Mouse (Mus musculus): ENCODE results near the gene Ffar4. TPM values are rescaled to one million over a fixed set of nuclear protein-coding genes. Genes with fewer than 3 reads are reported as not detected.

Ffar4 gene
- polyA plus RNA-seq, 1 experiment, result 10.7 TPM

- TF ChIP-seq POLR2A (IDR thresholded peaks at IDR 0.05; ENCODE audit: control insufficient read depth, extremely low read depth, insufficient read depth, low read length, poor library complexity) (no peak), CTCF (IDR thresholded peaks at IDR 0.05; ENCODE audit: borderline replicate concordance, control insufficient read depth, extremely low read depth, insufficient read depth, low read length, poor library complexity) (no peak)
- no peak for DNase-seq
- Histone ChIP-seq H3K4me1 (replicated peaks; ENCODE audit: control insufficient read depth, insufficient read depth, low read length) (no peaks in the 10 kb centered on the region), H3K27me3 (ENCODE audit: control insufficient read depth, insufficient read depth, low read length) (no peaks in the 10 kb centered on the region), H3K27ac (ENCODE audit: control insufficient read depth, insufficient read depth, low read length) (no peak within 1 kb of the TSS), H3K4me3 (ENCODE audit: control insufficient read depth, insufficient read depth, low read length) (no peak within 1 kb of the TSS), H3K36me3 (ENCODE audit: control insufficient read depth, insufficient read depth, low read length) (no peaks in the 10 kb centered on the region)
- 85% methylated on average over 6 of the region's 6 CpGs for WGBS
Observed at GRCm38 (mm10) chr19:38132481-38132880, 35.6 kb downstream of the Ffar4 start, which contains the start of gene Pde6c. Gene Pde6c (plus strand): TSS chr19:38132781.

GRCm38 (mm10) chr19:38133986-38134385 lies 37.1 kb downstream of the Ffar4 start:
- no peaks in the 10 kb centered on the region for H3K4me1 ChIP-seq (replicated peaks; ENCODE audit: control insufficient read depth, insufficient read depth, low read length)
- H3K36me3 ChIP-seq (ENCODE audit: control insufficient read depth, insufficient read depth, low read length), result no peaks in the 10 kb centered on the region
- no peaks in the 10 kb centered on the region for H3K27me3 ChIP-seq (ENCODE audit: control insufficient read depth, insufficient read depth, low read length)
- 86% methylated on average over 11 of the region's 11 CpGs for WGBS
- TF ChIP-seq POLR2A (IDR thresholded peaks at IDR 0.05; ENCODE audit: control insufficient read depth, extremely low read depth, insufficient read depth, low read length, poor library complexity), result no peak
- no peak for TF ChIP-seq CTCF (IDR thresholded peaks at IDR 0.05; ENCODE audit: borderline replicate concordance, control insufficient read depth, extremely low read depth, insufficient read depth, low read length, poor library complexity)
- H3K4me3 ChIP-seq (ENCODE audit: control insufficient read depth, insufficient read depth, low read length), result no peak overlapping the region
- H3K27ac ChIP-seq (ENCODE audit: control insufficient read depth, insufficient read depth, low read length), result no peak overlapping the region
- DNase-seq, result no peak

DNA sequence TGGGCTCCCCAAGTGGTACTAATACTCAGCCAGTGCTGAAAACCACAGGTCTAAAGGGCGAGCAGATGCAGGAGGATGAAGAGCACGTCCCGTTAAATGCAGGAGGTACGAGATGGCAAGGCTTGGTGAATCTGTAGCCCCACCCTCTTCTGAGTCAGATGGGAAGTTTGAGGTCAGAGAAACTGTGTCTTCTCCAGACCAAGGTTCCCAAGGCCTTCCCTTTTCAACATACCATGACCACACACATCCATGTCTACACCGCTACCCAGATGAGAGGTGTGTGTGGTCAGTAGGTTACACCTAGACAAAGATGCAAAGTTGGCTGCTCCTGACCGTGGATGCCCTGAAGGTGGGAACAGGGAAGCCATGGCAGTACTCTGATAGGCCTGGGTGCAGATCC lies 37.9 kb downstream of the Ffar4 start:
- no peak for DNase-seq
- Histone ChIP-seq H3K4me3 (ENCODE audit: control insufficient read depth, insufficient read depth, low read length) (no peak overlapping the region), H3K4me1 (replicated peaks; ENCODE audit: control insufficient read depth, insufficient read depth, low read length) (no peaks in the 10 kb centered on the region), H3K27ac (ENCODE audit: control insufficient read depth, insufficient read depth, low read length) (no peak overlapping the region), H3K27me3 (ENCODE audit: control insufficient read depth, insufficient read depth, low read length) (no peaks in the 10 kb centered on the region), H3K36me3 (ENCODE audit: control insufficient read depth, insufficient read depth, low read length) (no peaks in the 10 kb centered on the region)
- TF ChIP-seq POLR2A (IDR thresholded peaks at IDR 0.05; ENCODE audit: control insufficient read depth, extremely low read depth, insufficient read depth, low read length, poor library complexity) (no peak), CTCF (IDR thresholded peaks at IDR 0.05; ENCODE audit: borderline replicate concordance, control insufficient read depth, extremely low read depth, insufficient read depth, low read length, poor library complexity) (no peak)
- WGBS, result 62% methylated on average over 6 of the region's 6 CpGs

DNA sequence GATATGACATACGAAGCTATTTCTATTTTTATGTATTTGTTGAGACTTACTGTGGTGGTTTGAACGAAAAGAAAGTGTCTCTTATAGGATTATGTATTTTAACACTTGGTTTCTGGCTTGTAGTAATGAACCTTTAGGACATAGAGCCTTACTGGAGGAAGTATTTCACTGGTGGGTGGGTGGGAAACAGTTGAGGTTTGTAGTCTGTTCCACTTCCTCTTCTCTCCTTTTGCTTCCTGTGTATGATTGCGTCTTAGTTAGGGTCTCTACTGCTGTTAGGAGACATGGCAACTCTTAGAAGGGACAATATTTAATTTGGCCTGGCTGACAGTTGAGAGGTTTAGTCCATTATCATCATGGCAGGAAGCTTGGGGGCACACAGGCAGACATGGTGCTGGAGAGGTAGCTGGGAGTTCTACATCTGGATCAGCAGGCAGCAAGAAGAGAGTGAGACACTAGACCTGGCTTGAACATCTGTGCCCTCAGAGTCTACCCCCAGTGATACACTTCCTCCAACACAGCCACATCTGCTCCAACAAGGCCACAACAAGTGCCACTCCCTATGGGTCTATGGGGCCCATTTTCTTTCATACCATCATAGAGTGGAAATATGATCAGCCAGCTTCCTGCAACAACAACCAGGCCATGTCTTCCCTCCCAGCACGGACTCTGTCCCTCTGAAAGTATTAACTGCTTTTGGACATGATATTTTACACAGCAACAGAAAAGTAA lies 46.8 kb downstream of the Ffar4 start:
- Histone ChIP-seq H3K36me3 (ENCODE audit: control insufficient read depth, insufficient read depth, low read length) (no peaks in the 10 kb centered on the region), H3K27me3 (ENCODE audit: control insufficient read depth, insufficient read depth, low read length) (no peaks in the 10 kb centered on the region), H3K27ac (ENCODE audit: control insufficient read depth, insufficient read depth, low read length) (no peak overlapping the region), H3K4me3 (ENCODE audit: control insufficient read depth, insufficient read depth, low read length) (no peak overlapping the region), H3K4me1 (replicated peaks; ENCODE audit: control insufficient read depth, insufficient read depth, low read length) (0 out of 2 replicates have a peak, but pooled peaks cover 3% of the 10 kb centered on the region)
- TF ChIP-seq POLR2A (IDR thresholded peaks at IDR 0.05; ENCODE audit: control insufficient read depth, extremely low read depth, insufficient read depth, low read length, poor library complexity) (no peak), CTCF (IDR thresholded peaks at IDR 0.05; ENCODE audit: borderline replicate concordance, control insufficient read depth, extremely low read depth, insufficient read depth, low read length, poor library complexity) (no peak)
- 23% methylated on average over 4 of the region's 4 CpGs for whole genome bisulfite sequencing
- no peak for DNase-seq

DNA sequence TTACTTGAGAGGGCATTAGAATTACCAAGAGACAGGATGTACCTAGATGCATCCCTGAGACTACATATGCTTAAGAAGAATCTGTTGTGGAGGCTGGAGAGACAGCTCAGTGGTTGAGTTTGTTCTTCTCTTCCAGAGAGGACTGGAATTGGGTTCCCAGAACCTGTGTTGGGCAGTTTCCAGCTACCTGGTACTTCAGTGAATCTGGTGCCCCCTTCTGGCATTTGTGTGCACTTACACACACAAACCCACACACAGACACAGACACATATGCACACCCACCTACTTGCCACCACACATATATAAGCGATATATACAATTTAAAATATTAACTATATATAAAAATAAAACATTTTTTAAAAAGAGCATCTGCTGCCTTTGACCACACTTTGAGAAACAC lies 59.4 kb downstream of the Ffar4 start:
- TF ChIP-seq POLR2A (IDR thresholded peaks at IDR 0.05; ENCODE audit: control insufficient read depth, extremely low read depth, insufficient read depth, low read length, poor library complexity) (no peak), CTCF (IDR thresholded peaks at IDR 0.05; ENCODE audit: borderline replicate concordance, control insufficient read depth, extremely low read depth, insufficient read depth, low read length, poor library complexity) (no peak)
- H3K27me3 ChIP-seq (ENCODE audit: control insufficient read depth, insufficient read depth, low read length), result no peaks in the 10 kb centered on the region
- no peak overlapping the region for H3K27ac ChIP-seq (ENCODE audit: control insufficient read depth, insufficient read depth, low read length)
- no peaks in the 10 kb centered on the region for H3K36me3 ChIP-seq (ENCODE audit: control insufficient read depth, insufficient read depth, low read length)
- 96% methylated on average over 1 of the region's 1 CpGs for WGBS
- no peak for DNase-seq
- H3K4me1 ChIP-seq (replicated peaks; ENCODE audit: control insufficient read depth, insufficient read depth, low read length), result no peaks in the 10 kb centered on the region
- H3K4me3 ChIP-seq (ENCODE audit: control insufficient read depth, insufficient read depth, low read length), result no peak overlapping the region

- no peak for TF ChIP-seq POLR2A (IDR thresholded peaks at IDR 0.05; ENCODE audit: control insufficient read depth, extremely low read depth, insufficient read depth, low read length, poor library complexity)
- TF ChIP-seq CTCF (IDR thresholded peaks at IDR 0.05; ENCODE audit: borderline replicate concordance, control insufficient read depth, extremely low read depth, insufficient read depth, low read length, poor library complexity), result no peak
- 87% methylated on average over 21 of the region's 21 CpGs for WGBS
- DNase-seq, result no peak
- no peak overlapping the region for H3K4me3 ChIP-seq (ENCODE audit: control insufficient read depth, insufficient read depth, low read length)
- no peak overlapping the region for H3K27ac ChIP-seq (ENCODE audit: control insufficient read depth, insufficient read depth, low read length)
- H3K36me3 ChIP-seq (ENCODE audit: control insufficient read depth, insufficient read depth, low read length), result no peaks in the 10 kb centered on the region
- no peaks in the 10 kb centered on the region for H3K27me3 ChIP-seq (ENCODE audit: control insufficient read depth, insufficient read depth, low read length)
- H3K4me1 ChIP-seq (replicated peaks; ENCODE audit: control insufficient read depth, insufficient read depth, low read length), result no peaks in the 10 kb centered on the region
Observed at GRCm38 (mm10) chr19:38161648-38162354, 64.9 kb downstream of the Ffar4 start.

Other genes with a start within 250 kb of the Ffar4 start
- 6.4 and 8.1 TPM in 2 replicates for gene Myof, start 53.5 kb upstream of the Ffar4 start, polyA plus RNA-seq (2012; rRNA removed)
- gene Cep55, start 42.1 kb upstream of the Ffar4 start, polyA plus RNA-seq (2012; rRNA removed), result 8.4 and 10.4 TPM in 2 replicates
- 9.0 and 20.3 TPM in 2 replicates for gene Rbp4, start 28.2 kb downstream of the Ffar4 start, polyA plus RNA-seq (2012; rRNA removed)
- not detected in 2 replicates for gene Pde6c, start 35.7 kb downstream of the Ffar4 start, polyA plus RNA-seq (2012; rRNA removed)
- 3.5 and 4.3 TPM in 2 replicates for gene Fra10ac1, start 127.1 kb downstream of the Ffar4 start, polyA plus RNA-seq (2012; rRNA removed)
- 0.04 TPM in 1 of 2 replicates, not detected in the other for gene Lgi1, start 167.5 kb downstream of the Ffar4 start, polyA plus RNA-seq (2012; rRNA removed)

Measured in thymus, adult 2 months (tissue).